Mouse (Mus musculus) cerebellum, postnatal 36 days (tissue): ENCODE measurements at regions not wholly inside any gene's neighbourhood (a gene's known extent, or its start where the extent isn't known, plus 50 kb on each side); places are given as distances from the start of the nearest gene placed in this dataset.
A peak's percentile ranks its signal among the peaks of the same experiment; 100 is the strongest.

Experiments
- DNase-seq, 2 experiments: peaks; one replicate each; pipeline ENCODE4 v3.0.0; 2021 to 2022; ENCODE audit warnings: mixed read lengths in 2 of 2

DNA sequence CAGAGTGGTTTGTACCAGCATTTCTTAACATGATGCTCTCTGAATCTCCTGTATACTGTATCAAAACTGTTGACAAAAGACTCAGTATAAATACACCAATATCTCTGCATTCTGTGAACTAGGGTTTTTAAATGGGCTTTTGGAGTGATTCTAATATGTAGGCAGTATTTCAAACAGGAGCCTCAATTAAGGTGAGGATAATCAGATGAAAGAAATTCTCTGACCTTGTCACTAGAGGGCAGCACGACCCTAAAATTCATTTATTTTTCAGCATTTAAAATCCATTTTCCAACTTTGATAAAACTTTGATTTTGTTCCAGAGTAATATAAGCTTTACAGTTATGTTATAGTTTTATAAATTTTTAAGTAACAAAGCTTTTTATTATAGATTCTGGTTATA lies 114.5 kb downstream of the Rfx6 start:
- no peak for DNase-seq

GRCm38 (mm10) chr10:51793876-51794275 lies 116.3 kb downstream of the Rfx6 start:
- peak; percentile 57 to 60 for DNase-seq

GRCm38 (mm10) chr10:51816626-51817025 lies 139.1 kb downstream of the Rfx6 start:
- DNase-seq = no peak

DNA sequence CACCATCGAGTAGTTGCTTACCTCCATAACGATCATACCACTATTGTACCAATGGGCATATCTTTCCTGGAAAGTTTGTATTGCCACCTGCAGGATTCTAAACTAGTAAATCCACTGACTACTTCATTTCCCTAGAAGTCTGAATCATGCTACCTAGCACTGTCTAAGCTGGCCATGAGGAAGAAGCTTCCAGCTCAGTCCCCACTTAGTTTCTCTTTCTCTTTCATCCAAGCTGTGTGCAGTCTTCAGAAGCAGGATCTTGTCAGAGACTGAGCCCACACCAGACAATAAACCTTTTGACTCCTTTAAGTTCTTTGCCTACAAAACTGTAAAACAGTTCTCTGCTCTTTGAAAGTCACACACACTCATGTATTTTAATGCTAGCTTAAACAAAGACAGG lies 146.3 kb downstream of the Rfx6 start:
- DNase-seq = no peak

GRCm38 (mm10) chr10:51826431-51826964 lies 148.9 kb downstream of the Rfx6 start:
- no peak for DNase-seq

DNA sequence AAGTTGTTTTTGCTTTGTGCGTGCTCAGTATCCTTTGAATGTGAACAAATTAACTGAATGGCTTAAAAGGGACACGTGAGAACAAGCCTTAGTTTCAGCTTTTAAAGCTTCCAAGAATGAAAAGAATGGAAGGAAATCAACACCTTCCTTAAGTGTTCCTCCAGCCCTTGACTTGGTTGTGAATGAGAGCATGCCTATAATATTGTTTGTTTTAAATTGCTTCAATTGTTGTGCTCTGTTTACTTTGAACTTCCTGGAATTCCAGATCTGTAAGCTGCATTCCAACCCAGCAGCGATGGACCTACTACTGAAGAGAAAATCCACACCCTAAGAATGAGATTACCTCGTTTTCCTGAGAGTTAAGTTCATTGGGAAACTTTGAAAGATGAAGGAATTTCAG lies 154.9 kb downstream of the Rfx6 start:
- DNase-seq = no peak

- DNase-seq = no peak
Measured at GRCm38 (mm10) chr10:51843099-51843498, 165.5 kb downstream of the Rfx6 start.

- DNase-seq = no peak
Measured at GRCm38 (mm10) chr10:51846287-51846686, 168.7 kb downstream of the Rfx6 start.

- no peak for DNase-seq
Measured at GRCm38 (mm10) chr10:51869409-51869808, 152.9 kb upstream of the Vgll2 start.

- no peak for DNase-seq
Measured at GRCm38 (mm10) chr10:51911066-51911691, 111.1 kb upstream of the Vgll2 start.

- DNase-seq = no peak
Measured at GRCm38 (mm10) chr10:51912096-51912495, 110.2 kb upstream of the Vgll2 start.

DNA sequence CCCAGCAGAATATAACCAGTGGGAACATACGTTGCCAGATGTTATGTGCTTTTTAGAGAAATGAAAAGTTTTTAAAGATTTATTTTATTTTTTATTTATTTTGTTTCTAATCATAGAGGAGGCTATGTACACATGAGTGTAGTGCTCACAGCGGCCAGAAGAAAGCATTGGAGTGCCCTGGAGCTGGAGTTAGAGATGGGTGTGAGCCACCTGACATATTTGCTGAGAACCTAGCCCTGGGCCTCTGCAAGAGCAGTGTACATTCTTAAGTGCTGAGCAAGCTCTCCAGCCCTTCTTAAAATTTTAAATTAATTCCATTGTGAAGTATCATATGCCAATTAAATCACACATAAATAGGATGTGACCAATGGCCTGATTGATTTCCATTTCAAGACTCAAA lies 95.7 kb upstream of the Vgll2 start:
- DNase-seq = no peak

- DNase-seq = no peak
Measured at GRCm38 (mm10) chr10:51929341-51929740, 93.0 kb upstream of the Vgll2 start.

DNA sequence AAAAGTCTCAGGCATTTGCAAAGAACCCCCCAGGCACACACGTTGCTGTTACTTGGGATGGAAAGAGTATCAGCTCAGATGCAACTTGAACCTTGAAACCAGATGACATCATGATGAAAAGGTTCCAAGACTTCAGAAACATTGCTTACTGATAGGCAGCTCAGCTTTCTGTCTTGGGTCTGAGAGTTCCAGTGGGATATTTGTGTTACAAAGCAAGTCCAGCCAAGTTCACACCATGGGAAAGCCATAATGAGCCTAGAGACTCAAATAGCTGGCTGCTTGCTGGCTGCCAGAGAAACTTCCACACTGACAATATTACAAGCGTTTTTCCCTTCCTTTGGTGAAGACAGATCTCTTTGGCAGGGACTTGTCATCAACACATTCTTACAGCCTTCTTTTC lies 92.0 kb upstream of the Vgll2 start:
- no peak for DNase-seq

GRCm38 (mm10) chr10:51930696-51931095 lies 91.6 kb upstream of the Vgll2 start:
- no peak for DNase-seq

GRCm38 (mm10) chr10:51935482-51935881 lies 86.8 kb upstream of the Vgll2 start:
- DNase-seq = no peak

DNA sequence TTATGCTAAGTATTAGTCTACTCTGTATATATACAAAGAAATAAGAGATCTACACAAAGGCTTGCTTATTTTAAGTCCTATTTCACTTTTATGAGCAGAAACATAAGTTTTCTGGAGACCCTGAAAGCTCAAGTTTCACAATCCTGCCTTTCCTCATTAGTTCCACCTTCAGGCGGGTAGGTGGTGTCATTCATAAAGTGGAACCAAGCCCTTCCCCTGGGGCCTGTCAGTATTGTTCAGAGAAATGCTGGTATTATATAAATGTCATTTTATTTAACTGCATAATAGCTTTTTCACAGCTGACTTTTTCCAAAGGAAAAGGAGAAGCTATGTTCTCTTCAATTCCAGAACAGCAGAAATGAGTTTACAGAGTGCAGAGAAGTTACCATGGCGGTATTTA lies 81.1 kb upstream of the Vgll2 start:
- no peak for DNase-seq

DNA sequence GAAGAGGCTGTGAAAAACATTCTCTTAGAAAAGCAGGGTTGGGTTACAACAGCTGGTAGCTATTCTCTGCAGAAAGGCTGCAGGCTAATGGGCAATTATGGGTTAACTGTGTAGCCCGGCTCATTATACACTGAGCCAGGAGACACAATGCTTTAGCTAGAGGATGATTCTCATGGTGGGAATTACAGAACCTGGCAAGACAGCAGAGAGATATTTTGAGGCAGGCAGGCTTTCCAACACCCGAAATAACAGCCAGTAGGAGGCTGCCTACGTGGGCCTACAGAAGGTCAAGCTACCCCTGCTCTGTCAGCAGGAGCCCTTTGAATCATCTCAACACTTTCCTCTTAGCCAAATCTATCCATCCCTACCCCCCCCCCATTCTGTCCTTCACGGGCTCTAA lies 76.6 kb upstream of the Vgll2 start:
- peak; percentile 6 to 21 for DNase-seq

DNA sequence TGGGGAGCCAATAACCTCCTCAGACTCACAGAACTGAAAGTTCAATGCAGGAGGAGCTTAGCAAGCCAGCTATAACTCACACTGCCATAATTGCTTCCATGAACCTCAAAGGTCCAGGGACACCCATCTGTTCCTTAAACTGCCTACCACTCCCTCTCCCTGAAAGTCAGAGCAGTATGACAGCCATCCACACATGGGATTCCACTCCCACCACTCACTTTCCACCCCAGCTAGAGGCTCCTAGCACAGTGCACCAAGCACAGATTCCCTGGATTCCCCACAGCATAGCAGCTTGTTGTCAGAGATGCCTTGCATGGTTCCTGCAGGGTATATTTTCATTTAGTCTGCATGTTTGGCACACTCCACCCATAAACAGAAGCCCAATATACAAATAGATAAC lies 76.1 kb upstream of the Vgll2 start:
- no peak for DNase-seq

- DNase-seq = no peak
Measured at GRCm38 (mm10) chr10:51946881-51947280, 75.4 kb upstream of the Vgll2 start.

DNA sequence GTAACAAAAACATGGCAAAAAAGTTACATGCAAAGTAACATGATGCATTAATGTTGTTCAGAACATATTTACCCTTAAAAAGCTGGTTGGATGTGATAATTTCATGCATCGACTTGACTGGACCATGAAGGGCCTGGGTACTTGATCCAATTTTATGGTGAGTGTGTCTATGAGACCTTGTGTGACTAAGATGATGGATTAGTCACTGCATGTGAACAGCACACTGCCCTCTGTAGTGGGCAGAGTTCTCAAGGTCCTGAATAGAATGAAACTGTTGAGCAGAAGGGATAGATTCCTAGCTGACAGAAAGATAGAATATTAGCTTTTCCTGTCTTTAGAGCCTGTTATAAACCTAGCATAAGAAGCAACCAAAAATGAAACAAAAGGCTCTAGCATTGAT lies 72.3 kb upstream of the Vgll2 start:
- no peak for DNase-seq

DNA sequence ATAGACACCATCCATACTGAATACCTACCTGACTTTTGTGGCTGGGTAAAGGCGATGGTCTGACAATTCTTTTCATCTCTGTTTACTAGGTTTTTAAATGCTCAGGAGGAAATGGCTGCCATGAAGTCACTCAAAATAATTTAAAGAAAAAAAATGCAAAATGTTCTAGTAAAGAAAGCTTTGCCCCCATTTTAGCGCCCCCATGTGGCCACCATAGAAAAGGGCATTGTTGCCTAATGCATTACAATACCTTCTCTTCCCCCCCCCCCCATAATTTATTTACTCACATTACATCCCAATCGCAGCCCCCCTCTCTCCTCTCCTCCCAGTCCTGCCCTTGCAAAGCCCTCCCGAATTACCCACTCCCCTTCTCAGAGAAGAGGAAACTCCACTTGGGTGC lies 70.3 kb upstream of the Vgll2 start:
- DNase-seq = no peak

GRCm38 (mm10) chr10:51956493-51956892 lies 65.8 kb upstream of the Vgll2 start:
- DNase-seq = no peak

GRCm38 (mm10) chr10:51961497-51961896 lies 60.8 kb upstream of the Vgll2 start:
- no peak for DNase-seq

DNA sequence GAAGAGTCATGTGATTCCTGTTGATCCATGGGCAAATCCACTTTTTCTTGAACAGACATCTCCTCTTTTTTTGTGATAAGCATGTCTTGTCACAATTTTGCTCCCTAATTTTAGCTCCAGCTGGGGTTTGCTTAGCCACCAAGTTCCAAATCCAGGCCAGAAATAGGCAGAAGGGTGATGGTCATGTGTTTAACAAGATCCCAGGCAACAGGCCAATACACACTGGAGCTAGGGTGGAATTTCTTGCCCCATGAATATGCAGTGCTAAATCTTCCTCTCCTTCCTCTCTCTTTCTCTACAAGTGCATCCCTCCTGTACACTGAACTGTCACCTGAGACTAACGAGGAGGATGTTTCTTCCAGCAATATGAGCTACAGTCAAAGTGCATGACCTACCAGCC lies 58.6 kb upstream of the Vgll2 start:
- DNase-seq = no peak
